Mouse (Mus musculus) layer of hippocampus, postnatal 25 days (tissue): Measurements from ENCODE around the gene Uimc1. TPM values are rescaled to one million over a fixed set of nuclear protein-coding genes. Genes with fewer than 3 reads are reported as not detected.

ENCODE experiments used
- DNase-seq, 2 experiments: peaks; one replicate each; pipeline ENCODE4 v3.0.0; 2022; ENCODE audit warnings: mixed read lengths in 2 of 2, low spot score in 1 of 2; ENCODE audit errors: extremely low spot score in 1 of 2
- total RNA-seq, 2 experiments: library from RNA; stranded (reverse); gene quantifications; 2 replicates each; pipeline ENCODE4 v1.2.3; 2021

The Uimc1 gene
- total RNA-seq, 2 experiments from 2014 or later = 17.8 to 22.1 TPM

GRCm38 (mm10) chr13:55002090-55002489 lies 98.0 kb downstream of the Uimc1 start:
- DNase-seq = no peak

- DNase-seq = no peak
Observed at GRCm38 (mm10) chr13:55000433-55000832, 99.7 kb downstream of the Uimc1 start.

GRCm38 (mm10) chr13:54997568-54997967 lies 102.5 kb downstream of the Uimc1 start:
- no peak for DNase-seq

GRCm38 (mm10) chr13:54995161-54995560 lies 104.9 kb downstream of the Uimc1 start:
- no peak for DNase-seq

- DNase-seq = no peak
Observed at GRCm38 (mm10) chr13:54994576-54994975, 105.5 kb downstream of the Uimc1 start.

GRCm38 (mm10) chr13:54992215-54992614 lies 107.9 kb downstream of the Uimc1 start:
- DNase-seq = no peak

GRCm38 (mm10) chr13:54988181-54988760 lies 111.8 kb downstream of the Uimc1 start:
- no peak for DNase-seq

- no peak for DNase-seq
Observed at GRCm38 (mm10) chr13:54987405-54987804, 112.7 kb downstream of the Uimc1 start.

- no peak for DNase-seq
Observed at GRCm38 (mm10) chr13:54983614-54984013, 116.5 kb downstream of the Uimc1 start.

GRCm38 (mm10) chr13:54983001-54983400 lies 117.1 kb downstream of the Uimc1 start:
- no peak for DNase-seq

GRCm38 (mm10) chr13:54980957-54981356 lies 119.1 kb downstream of the Uimc1 start:
- DNase-seq = peak in 1 of 2 experiments; percentile 48

GRCm38 (mm10) chr13:54978804-54979203 lies 121.3 kb downstream of the Uimc1 start:
- DNase-seq = no peak

Other genes starting within 250 kb of the Uimc1 start
- 100 to 1,000 TPM; 140 to 143 TPM for gene Unc5a, start 150.9 kb downstream of the Uimc1 start, total RNA-seq
- 1 to 10 TPM; 1.0 to 1.2 TPM for gene Hk3, start 78.9 kb downstream of the Uimc1 start, total RNA-seq
- gene Zfp346, start 5.0 kb upstream of the Uimc1 start, total RNA-seq = 10 to 100 TPM; 45.6 to 51.3 TPM
- gene Gm17617, start 33.2 kb upstream of the Uimc1 start, total RNA-seq = not detected
- gene Fgfr4, start 52.3 kb upstream of the Uimc1 start, total RNA-seq = under 1 TPM; 0.68 to 0.74 TPM
- gene Nsd1, start 109.5 kb upstream of the Uimc1 start, total RNA-seq = 100 to 1,000 TPM; 117 to 140 TPM
- gene Prelid1, start 220.2 kb upstream of the Uimc1 start, total RNA-seq = 100 to 1,000 TPM; 139 to 165 TPM
- 10 to 100 TPM; 74.0 to 83.3 TPM for gene Rab24, start 221.6 kb upstream of the Uimc1 start, total RNA-seq
- gene Mxd3, start 229.5 kb upstream of the Uimc1 start, total RNA-seq = 1 to 10 TPM; 1.2 to 2.4 TPM